Mouse (Mus musculus): ENCODE data around the gene 1700034J05Rik.

DNA sequence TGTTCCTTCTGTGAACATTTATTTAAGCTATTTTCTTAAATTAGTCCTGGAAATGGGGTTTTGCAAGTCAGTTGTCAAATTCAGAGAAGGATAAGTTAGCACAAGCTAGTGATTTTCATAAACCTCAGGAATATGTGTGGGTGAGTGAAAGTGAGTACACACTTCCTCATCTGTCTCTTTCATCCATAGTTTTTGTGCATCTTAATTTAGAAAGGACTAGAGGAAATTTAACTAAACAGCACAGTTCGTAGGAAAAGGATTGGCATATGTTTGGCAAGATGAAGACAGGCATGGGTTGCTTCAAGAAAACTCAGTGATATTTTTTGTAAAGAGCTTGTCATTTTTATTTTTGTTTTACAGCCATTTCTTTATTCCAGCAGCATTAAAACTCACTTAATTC is 2.7 kb upstream of the 1700034J05Rik start:
- no peak for TF ChIP-seq GATA1 (IDR thresholded peaks at IDR 0.05; ENCODE audit: borderline replicate concordance, low read length)
- TF ChIP-seq FLI1 (IDR thresholded peaks at IDR 0.05; ENCODE audit: low read length) = no peak

Data from megakaryocyte, embryonic 14.5 days (primary cell).